Mouse (Mus musculus): ENCODE measurements around the gene Mrpl53.

Gene Mrpl53

DNA sequence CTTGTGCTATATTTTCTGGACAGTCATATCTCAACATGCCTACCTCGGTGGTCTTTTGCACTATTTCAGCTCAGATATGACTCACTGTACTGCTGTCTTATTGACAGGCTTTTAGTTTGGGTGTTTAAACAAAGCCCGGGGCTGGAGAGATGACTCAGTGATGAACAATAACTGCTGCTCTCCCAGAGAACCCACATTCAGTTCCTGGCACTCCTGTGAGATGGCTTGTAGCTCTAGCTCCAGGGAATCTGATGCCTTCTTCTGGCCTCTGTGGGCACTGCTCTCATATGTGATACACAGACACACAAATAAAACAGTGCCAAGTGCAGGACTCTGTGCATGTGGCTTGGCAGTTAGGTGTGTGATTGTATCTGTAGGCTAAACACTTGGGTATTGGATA lies 36.4 kb downstream of the Mrpl53 start:
- in situ Hi-C loops (cut with MboI, MseI), result no loop called here

- in situ Hi-C loops (cut with MboI, MseI), result no loop called here
Measured at GRCm38 (mm10) chr6:83145805-83146204, 37.0 kb downstream of the Mrpl53 start.

- in situ Hi-C loops (cut with MboI, MseI), result no loop called here
Measured at GRCm38 (mm10) chr6:83147280-83147679, 38.4 kb downstream of the Mrpl53 start.

DNA sequence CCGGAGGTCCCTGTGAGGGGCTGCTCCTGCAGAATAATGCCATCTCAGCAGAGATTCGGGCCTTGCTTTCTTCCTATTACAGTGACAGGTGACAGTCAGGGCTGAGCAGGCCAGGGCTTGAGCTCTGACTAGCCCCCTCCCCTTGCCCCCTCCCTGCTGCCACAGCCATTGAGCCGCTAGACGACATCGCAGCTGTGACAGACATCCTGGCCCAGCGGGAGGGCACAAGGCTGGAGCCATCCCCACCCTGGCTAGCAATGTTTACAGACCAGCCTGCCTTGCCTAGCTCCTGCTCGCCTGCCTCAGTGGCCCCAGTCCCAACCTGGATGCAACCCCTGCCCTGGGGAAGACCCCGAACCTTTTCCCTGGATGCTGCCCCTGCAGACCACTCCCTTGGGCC lies 42.9 kb downstream of the Mrpl53 start:
- in situ Hi-C loops (cut with MboI, MseI), result no loop called here

- in situ Hi-C loops (cut with MboI, MseI), result no loop called here
Measured at GRCm38 (mm10) chr6:83153038-83153437, 44.2 kb downstream of the Mrpl53 start.

DNA sequence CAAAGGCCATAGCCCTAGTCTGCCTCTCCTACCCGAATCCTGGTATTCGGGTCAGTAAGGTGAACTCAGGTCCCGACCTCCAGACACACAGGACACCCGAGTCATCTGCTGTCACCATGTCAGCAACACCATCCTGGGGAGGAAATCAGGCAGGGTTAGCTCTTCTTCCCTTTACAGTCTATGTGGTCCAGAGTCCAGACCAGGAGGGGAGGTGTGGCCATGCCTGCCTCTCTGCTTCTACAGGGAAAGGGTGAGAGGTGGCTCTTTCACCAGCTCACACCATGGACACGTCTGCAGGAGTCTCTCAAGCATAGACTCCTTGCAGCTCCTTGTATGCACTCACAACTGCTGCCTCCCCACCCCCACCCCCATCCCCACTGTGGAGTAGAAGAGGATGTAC lies 44.6 kb downstream of the Mrpl53 start:
- in situ Hi-C loops (cut with MboI, MseI), result no loop called here

DNA sequence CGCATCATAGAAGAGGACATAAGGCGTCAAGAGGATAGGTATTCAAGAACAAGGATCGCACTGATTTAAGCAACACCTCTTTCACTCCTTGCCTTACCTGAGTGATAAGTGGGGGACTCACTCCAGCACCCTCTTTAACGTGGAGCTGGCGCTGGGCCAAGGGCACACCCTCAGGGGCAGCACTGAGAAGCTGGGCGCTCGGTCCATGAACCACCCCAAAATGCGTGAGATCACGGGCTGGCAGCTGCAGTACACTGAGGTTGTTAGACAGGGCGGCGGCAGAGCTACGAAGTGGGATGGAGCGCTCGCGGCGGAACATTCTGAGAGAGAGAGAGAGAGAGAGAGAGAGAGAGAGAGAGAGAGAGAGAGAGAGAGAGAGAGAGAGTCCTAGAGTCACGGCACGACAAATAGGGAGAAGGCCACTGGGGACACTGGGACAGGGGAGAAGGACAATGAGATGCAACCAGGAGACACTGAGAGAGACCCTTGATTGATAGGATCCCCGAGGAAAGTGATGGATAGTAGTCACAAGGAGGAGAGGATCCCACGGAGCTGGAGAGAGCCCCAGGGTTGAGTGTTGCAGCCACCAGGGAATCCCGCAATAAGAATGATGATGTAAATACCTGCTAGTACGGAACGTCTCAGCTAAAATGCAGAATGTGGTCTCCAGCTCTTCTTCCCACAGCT lies 46.9 kb downstream of the Mrpl53 start:
- in situ Hi-C loops (cut with MboI, MseI), result loop anchor here (5.0 kb wide), 1 partner anchor 53 kb away; the partner anchor contains the start of genes Ccdc142 and Gm42688

GRCm38 (mm10) chr6:83156259-83156684 lies 47.4 kb downstream of the Mrpl53 start, which contains the start of the genes Wdr54 and 1700003E16Rik:
Gene Wdr54, minus strand, starts transcription at chr6:83156397.
Gene 1700003E16Rik, plus strand, starts transcription at chr6:83156404.
- in situ Hi-C loops (cut with MboI, MseI), result loop anchor here (5.0 kb wide), 1 partner anchor 54 kb away; the partner anchor contains the start of genes Ccdc142 and Gm42688

DNA sequence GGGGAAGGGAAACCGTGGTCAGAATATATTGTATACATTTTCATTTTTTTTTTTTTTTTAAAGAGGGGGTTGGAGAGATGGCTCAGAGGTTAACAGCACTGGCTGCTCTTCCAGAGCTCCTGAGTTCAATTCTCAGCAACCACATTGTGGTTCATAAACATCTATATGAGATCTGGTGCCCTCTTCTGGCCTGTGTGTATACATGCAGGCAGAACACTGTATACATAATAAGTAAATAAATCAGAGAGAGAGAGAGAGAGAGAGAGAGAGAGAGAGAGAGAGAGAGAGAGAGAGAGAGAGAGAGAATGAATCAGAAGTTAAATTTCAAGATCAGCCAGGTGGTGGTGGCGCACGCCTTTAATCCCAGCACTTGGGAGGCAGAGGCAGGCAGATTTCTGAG lies 50.6 kb downstream of the Mrpl53 start:
- in situ Hi-C loops (cut with MboI, MseI), result loop anchor here (5.0 kb wide), 1 partner anchor 57 kb away; the partner anchor contains the start of genes Ccdc142 and Gm42688
